Mouse (Mus musculus) liver, embryonic 12.5 days (tissue): ENCODE results near the gene Ckap4. TPM values are rescaled to one million over a fixed set of nuclear protein-coding genes. Genes with fewer than 3 reads are reported as not detected.

ENCODE experiments used
- ATAC-seq: fragments of 200-750 bp; cut with Nextera tagmentation; 2 replicates; pipeline ENCODE4 v1.8.0; 2017; ENCODE audit warnings: moderate number of reproducible peaks, mild to moderate bottlenecking, moderate library complexity
- H3K27ac ChIP-seq: fragments of 300-500 bp; sonication (generic); 2 replicates; pipeline ENCODE4 v1.5.1; 2016; ENCODE audit warnings: mild to moderate bottlenecking
- H3K27me3 ChIP-seq: fragments of 300-500 bp; sonication (generic); replicated peaks from 2 replicates; pipeline ENCODE4 v1.6.1; 2016; ENCODE audit warnings: mild to moderate bottlenecking, moderate library complexity
- H3K36me3 ChIP-seq: fragments of 300-500 bp; sonication (generic); 2 replicates; pipeline ENCODE4 v1.6.1; 2016; ENCODE audit warnings: mild to moderate bottlenecking, moderate library complexity
- H3K4me1 ChIP-seq: fragments of 300-500 bp; sonication (generic); 2 replicates; pipeline ENCODE4 v1.6.1; 2016
- H3K4me2 ChIP-seq: fragments of 300-500 bp; sonication (generic); 2 replicates; pipeline ENCODE4 v1.6.1; 2016; ENCODE audit warnings: mild to moderate bottlenecking, moderate library complexity
- H3K4me3 ChIP-seq: fragments of 300-500 bp; sonication (generic); 2 replicates; pipeline ENCODE4 v1.5.1; 2016; ENCODE audit warnings: mild to moderate bottlenecking, moderate library complexity
- H3K9ac ChIP-seq: fragments of 300-500 bp; sonication (generic); 2 replicates; pipeline ENCODE4 v1.6.1; 2016; ENCODE audit warnings: mild to moderate bottlenecking, moderate library complexity
- H3K9me3 ChIP-seq: fragments of 300-500 bp; sonication (generic); replicated peaks from 2 replicates; pipeline ENCODE4 v1.6.1; 2016; ENCODE audit warnings: mild to moderate bottlenecking, moderate library complexity
- WGBS: fragments of 180-500 bp; shearing (Covaris S2); methylation state at CpG from one replicate; pipeline ENCODE4 v1.1.7; 2016; ENCODE audit not compliant: insufficient replicate concordance; 5-methylcytosine and 5-hydroxymethylcytosine counted together
- polyA plus RNA-seq: library from polyadenylated mRNA; unstranded; fragments of >200 nt; fragmentation: Nextera tagmentation; extraction: Ambion mirVana; gene quantifications from 2 replicates; pipeline ENCODE4 v1.2.1, GENCODE M21; 2016

The Ckap4 gene
- polyA plus RNA-seq, 1 experiment from 2014 or later = 26.0 TPM

- H3K4me2 ChIP-seq = no peak overlapping the region
- H3K4me1 ChIP-seq = peaks cover 12% of the 10 kb centered on the region; the same call in 1 of the 2 replicates
- H3K27ac ChIP-seq = no peak overlapping the region
- H3K27me3 ChIP-seq = peaks cover 9% of the 10 kb centered on the region; the same call in 1 of the 2 replicates
- WGBS = 54% methylated on average over 13 of the region's 13 CpGs
- H3K4me3 ChIP-seq = no peak overlapping the region
- no peak overlapping the region for H3K9ac ChIP-seq
- ATAC-seq = peak; percentile 79
- H3K36me3 ChIP-seq = no peaks in the 10 kb centered on the region
- H3K9me3 ChIP-seq = peaks cover 9% of the 10 kb centered on the region; the same call in 1 of the 2 replicates
Observed at GRCm38 (mm10) chr10:84562567-84563554, 29.0 kb upstream of the Ckap4 start.

- H3K4me2 ChIP-seq = no peak overlapping the region
- peaks cover 9% of the 10 kb centered on the region; the same call in 1 of the 2 replicates for H3K27me3 ChIP-seq
- no peak overlapping the region for H3K9ac ChIP-seq
- 76% methylated on average over 5 of the region's 5 CpGs for WGBS
- peaks cover 12% of the 10 kb centered on the region; the same call in 1 of the 2 replicates for H3K4me1 ChIP-seq
- no peak overlapping the region for H3K4me3 ChIP-seq
- no peak overlapping the region for H3K27ac ChIP-seq
- no peaks in the 10 kb centered on the region for H3K36me3 ChIP-seq
- peaks cover 9% of the 10 kb centered on the region; the same call in 1 of the 2 replicates for H3K9me3 ChIP-seq
- ATAC-seq = no peak
Observed at GRCm38 (mm10) chr10:84562121-84562520, 28.3 kb upstream of the Ckap4 start.

- peaks cover 9% of the 10 kb centered on the region; the same call in 1 of the 2 replicates for H3K9me3 ChIP-seq
- WGBS = 77% methylated on average over 4 of the region's 4 CpGs
- no peak overlapping the region for H3K4me2 ChIP-seq
- peaks cover 12% of the 10 kb centered on the region; the same call in 1 of the 2 replicates for H3K4me1 ChIP-seq
- no peak overlapping the region for H3K4me3 ChIP-seq
- no peak for ATAC-seq
- no peak overlapping the region for H3K9ac ChIP-seq
- H3K36me3 ChIP-seq = no peaks in the 10 kb centered on the region
- peaks cover 9% of the 10 kb centered on the region; the same call in 1 of the 2 replicates for H3K27me3 ChIP-seq
- H3K27ac ChIP-seq = no peak overlapping the region
Observed at GRCm38 (mm10) chr10:84559986-84560385, 26.1 kb upstream of the Ckap4 start.

DNA sequence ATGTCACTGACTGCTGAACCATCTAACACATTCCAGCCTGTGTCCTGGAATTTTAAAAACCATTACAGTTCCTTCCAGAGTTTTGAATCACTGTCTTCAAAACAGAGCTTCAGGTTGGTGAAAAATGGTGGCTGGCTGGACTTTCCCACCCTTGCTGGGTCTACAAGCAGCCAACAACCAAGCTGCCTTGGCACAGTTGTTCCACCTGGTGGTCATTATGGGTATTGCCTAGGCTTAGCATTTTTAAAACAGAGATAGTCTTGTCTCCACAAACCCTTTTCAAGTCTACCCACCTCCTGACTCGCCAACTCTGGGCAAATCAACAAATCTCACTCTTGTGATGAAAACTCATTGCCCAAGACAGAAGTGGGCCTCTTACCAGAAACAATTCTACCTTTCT is 24.6 kb upstream of the Ckap4 start:
- Histone ChIP-seq H3K27ac (no peak overlapping the region), H3K36me3 (no peaks in the 10 kb centered on the region), H3K9me3 (peaks cover 9% of the 10 kb centered on the region; the same call in 1 of the 2 replicates), H3K27me3 (peaks cover 9% of the 10 kb centered on the region; the same call in 1 of the 2 replicates), H3K4me2 (no peak overlapping the region), H3K4me1 (peaks cover 15% of the 10 kb centered on the region; the same call in 1 of the 2 replicates), H3K9ac (no peak overlapping the region), H3K4me3 (no peak overlapping the region)
- ATAC-seq = no peak
- WGBS = 54% methylated on average over 1 of the region's 1 CpGs

GRCm38 (mm10) chr10:84556120-84556519 is 22.3 kb upstream of the Ckap4 start:
- Histone ChIP-seq H3K36me3 (no peaks in the 10 kb centered on the region), H3K9ac (no peak overlapping the region), H3K27me3 (no peaks in the 10 kb centered on the region), H3K4me2 (no peak overlapping the region), H3K27ac (no peak overlapping the region), H3K9me3 (peaks cover 9% of the 10 kb centered on the region; the same call in 1 of the 2 replicates), H3K4me1 (0 out of 2 replicates have a peak, but pooled peaks cover 7% of the 10 kb centered on the region), H3K4me3 (no peak overlapping the region)
- 33% methylated on average over 2 of the region's 2 CpGs for WGBS
- no peak for ATAC-seq

- H3K9me3 ChIP-seq = peaks cover 9% of the 10 kb centered on the region; the same call in 1 of the 2 replicates
- peak; percentile 51 for ATAC-seq
- H3K27me3 ChIP-seq = no peaks in the 10 kb centered on the region
- H3K27ac ChIP-seq = no peak overlapping the region
- peaks cover 10% of the 10 kb centered on the region; the same call in 1 of the 2 replicates for H3K4me1 ChIP-seq
- 29% methylated on average over 6 of the region's 6 CpGs for WGBS
- no peak overlapping the region for H3K9ac ChIP-seq
- H3K4me3 ChIP-seq = no peak overlapping the region
- H3K4me2 ChIP-seq = no peak overlapping the region
- H3K36me3 ChIP-seq = no peaks in the 10 kb centered on the region
Observed at GRCm38 (mm10) chr10:84554291-84555009, 20.6 kb upstream of the Ckap4 start.

GRCm38 (mm10) chr10:84552477-84552876 is 18.6 kb upstream of the Ckap4 start:
- Histone ChIP-seq H3K9me3 (no peaks in the 10 kb centered on the region), H3K27me3 (0 out of 2 replicates have a peak, but pooled peaks cover 8% of the 10 kb centered on the region), H3K4me1 (peaks cover 10% of the 10 kb centered on the region), H3K4me3 (no peak overlapping the region), H3K4me2 (no peak overlapping the region), H3K27ac (no peak overlapping the region), H3K9ac (no peak overlapping the region), H3K36me3 (no peaks in the 10 kb centered on the region)
- 65% methylated on average over 2 of the region's 2 CpGs for WGBS
- ATAC-seq = no peak

DNA sequence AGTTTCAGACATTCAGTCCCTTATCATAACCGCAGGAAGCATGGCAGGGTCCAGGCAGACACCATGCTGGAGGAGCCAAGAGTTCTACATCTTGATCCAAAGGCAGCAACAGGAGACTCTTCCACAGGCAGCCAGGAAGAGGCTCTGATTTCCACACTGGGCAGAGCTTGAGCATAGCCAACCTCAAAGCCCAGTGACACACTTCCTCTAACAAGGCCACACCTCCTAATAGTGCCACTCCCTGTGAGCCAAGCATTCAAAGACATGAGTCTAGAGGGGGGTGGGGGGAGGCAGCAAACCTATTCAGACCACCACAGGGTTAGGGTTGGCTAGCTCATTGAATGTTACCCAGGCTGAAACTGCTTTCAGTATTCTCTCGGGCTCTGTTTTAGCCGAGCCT is 18.0 kb upstream of the Ckap4 start:
- no peak overlapping the region for H3K4me3 ChIP-seq
- H3K36me3 ChIP-seq = no peaks in the 10 kb centered on the region
- H3K27ac ChIP-seq = no peak overlapping the region
- H3K4me1 ChIP-seq = peaks cover 10% of the 10 kb centered on the region
- 84% methylated on average over 3 of the region's 3 CpGs for WGBS
- no peaks in the 10 kb centered on the region for H3K9me3 ChIP-seq
- H3K9ac ChIP-seq = no peak overlapping the region
- 0 out of 2 replicates have a peak, but pooled peaks cover 8% of the 10 kb centered on the region for H3K27me3 ChIP-seq
- no peak for ATAC-seq
- H3K4me2 ChIP-seq = no peak overlapping the region

- H3K4me2 ChIP-seq = peak overlapping the region; percentile 25; the same call in 1 of the 2 replicates
- H3K27me3 ChIP-seq = 0 out of 2 replicates have a peak, but pooled peaks cover 8% of the 10 kb centered on the region
- H3K4me1 ChIP-seq = peaks cover 10% of the 10 kb centered on the region
- no peaks in the 10 kb centered on the region for H3K36me3 ChIP-seq
- H3K9ac ChIP-seq = no peak overlapping the region
- H3K4me3 ChIP-seq = no peak overlapping the region
- peak; percentile 41; the same call in 1 of the 2 replicates for ATAC-seq
- WGBS = 27% methylated on average over 10 of the region's 10 CpGs
- no peak overlapping the region for H3K27ac ChIP-seq
- H3K9me3 ChIP-seq = no peaks in the 10 kb centered on the region
Observed at GRCm38 (mm10) chr10:84549920-84550293, 16.0 kb upstream of the Ckap4 start.

- Histone ChIP-seq H3K27ac (0 out of 2 replicates have a peak overlapping the region, but pooled peaks have one; percentile 45), H3K4me1 (peaks cover 8% of the 10 kb centered on the region), H3K36me3 (no peaks in the 10 kb centered on the region), H3K27me3 (peaks cover 10% of the 10 kb centered on the region), H3K9me3 (no peaks in the 10 kb centered on the region), H3K4me2 (no peak overlapping the region), H3K9ac (no peak overlapping the region), H3K4me3 (no peak overlapping the region)
- ATAC-seq = peak; percentile 18; the same call in 1 of the 2 replicates
- WGBS = 47% methylated on average over 17 of the region's 17 CpGs
Observed at GRCm38 (mm10) chr10:84549146-84549919, 15.5 kb upstream of the Ckap4 start.
